Mouse (Mus musculus): ENCODE data around the gene Ddx11. TPM values are rescaled to one million over a fixed set of nuclear protein-coding genes. Genes with fewer than 3 reads are reported as not detected.
"Not testable (repeated sequence)": the region's sequence is repeated elsewhere in the genome, so short reads cannot be mapped to it uniquely, and the experiment has no call there.

Ddx11 gene
- total RNA-seq, 4 experiments from 2014 or later = 0.89 to 2.5 (median 1.2) TPM

DNA sequence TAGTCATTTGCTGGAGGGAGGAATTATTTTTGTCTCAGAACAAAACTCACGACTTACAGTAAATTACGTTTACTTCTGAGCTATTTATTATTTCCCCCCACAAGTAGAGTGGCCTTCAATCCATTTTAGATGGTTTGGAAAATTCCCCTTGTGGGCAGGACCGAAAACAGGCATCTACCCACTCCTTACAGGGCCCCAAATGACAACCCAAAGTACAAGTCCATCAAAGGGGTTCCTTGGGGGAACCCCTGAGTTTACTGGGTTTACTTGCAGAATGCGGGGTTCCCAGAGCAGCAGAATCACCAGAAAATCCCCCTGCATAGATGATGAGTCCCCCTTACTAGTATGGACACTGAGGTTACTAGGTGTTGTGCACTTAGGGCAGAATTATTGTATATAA is 11.2 kb upstream of the Ddx11 start:
- no peak for DNase-seq (ENCODE audit: low spot score in 2 of 2)

DNA sequence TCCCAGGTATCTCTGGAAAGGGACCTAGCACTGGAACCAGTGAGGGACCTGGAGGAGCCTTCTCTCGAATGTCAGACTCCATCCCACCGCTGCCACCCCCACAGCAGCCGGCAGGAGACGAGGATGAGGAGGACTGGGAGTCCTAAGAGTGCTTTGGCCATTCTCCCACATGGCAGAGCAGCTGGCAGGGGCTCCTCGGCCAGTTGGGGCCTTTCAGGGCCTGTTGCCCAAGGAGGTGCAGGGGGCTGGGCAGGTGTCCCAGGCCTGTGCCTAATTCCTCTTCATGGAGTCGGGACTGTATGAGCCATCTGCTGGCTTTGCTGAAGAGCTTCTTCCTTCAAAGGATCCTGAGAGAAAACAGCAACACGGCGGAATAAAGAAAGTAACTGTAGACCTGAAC is 4.3 kb upstream of the Ddx11 start:
- DNase-seq (ENCODE audit: low spot score in 2 of 2) = no peak

DNA sequence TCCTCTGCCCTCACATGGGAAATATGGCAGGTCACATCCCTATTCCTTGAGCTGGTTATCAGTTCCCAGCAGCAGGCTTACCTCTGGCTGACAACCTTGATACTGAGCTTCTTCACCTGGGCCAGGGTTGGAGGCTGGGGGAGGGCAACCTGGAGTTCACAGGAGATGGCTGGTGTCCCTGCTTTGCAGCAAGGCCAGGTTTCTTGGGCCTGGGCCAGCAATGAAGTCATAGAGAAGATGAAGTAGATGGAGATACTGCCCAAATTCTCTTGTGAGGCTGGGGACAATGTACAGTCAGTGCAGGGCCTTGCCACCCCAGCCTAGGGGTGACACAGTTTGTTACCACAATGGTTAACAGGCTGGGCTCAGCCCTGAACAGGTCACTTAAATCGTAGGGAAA is 2.6 kb upstream of the Ddx11 start:
- no peak for DNase-seq (ENCODE audit: low spot score in 2 of 2)

DNA sequence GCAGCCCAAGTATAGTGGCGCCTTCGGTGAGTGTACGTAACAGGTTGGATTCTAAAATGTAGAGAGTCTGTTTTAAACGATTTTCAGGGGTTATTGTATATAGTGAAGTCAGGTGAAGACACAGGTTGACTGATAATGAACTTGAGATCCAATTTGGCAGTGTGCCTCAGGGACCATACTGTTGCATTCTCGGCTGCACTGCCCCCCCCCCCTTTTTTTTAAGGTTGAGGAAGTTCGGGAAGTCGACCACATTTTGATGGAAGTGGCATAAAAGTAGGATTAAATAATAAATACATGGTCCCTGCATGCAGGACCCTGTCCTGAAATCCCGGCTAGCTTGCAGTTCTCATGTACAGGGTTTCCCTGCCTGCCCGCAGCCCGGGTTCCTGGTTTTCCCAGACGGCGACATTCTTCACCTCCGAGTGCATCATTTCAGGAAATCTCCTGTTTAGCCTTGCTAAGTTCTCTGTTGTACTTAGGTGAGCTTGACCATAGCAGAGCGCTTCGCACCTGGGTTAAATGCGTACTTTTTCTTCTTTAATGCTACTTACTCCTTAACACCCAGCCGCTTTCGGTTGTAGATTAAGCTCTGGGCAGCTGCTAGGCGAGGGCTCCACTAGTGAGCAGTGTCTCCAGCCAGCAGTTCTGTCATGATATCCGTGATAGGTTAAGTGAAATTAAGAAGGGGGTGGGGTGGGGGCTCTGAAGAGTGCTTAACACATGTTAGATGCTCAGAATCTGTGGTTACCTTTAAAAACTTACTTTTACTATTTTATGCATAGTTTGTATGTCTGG is 693 bp downstream of the Ddx11 start:
- no peak for DNase-seq (ENCODE audit: low spot score in 2 of 2)

DNA sequence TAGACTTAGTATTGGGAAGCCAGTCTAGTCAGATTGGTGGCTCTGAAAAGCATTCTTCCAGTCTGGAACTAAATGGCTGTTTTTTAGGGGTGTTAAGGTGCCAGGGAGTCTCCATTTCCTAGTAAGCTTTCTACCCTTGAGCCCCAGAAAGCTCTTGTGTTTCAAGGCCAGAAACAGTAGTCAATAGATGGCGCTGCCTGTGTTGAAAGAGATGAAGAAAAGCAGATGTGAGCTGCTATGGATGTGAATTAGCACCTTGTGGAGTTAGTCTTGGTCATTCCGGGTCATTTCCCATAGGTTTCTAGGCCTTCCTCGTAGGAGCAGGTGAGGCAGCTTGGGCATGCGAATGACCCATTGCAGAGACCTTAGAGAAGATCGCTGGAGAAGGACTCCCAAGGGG is 1.9 kb downstream of the Ddx11 start:
- no peak for DNase-seq (ENCODE audit: low spot score in 2 of 2)

DNA sequence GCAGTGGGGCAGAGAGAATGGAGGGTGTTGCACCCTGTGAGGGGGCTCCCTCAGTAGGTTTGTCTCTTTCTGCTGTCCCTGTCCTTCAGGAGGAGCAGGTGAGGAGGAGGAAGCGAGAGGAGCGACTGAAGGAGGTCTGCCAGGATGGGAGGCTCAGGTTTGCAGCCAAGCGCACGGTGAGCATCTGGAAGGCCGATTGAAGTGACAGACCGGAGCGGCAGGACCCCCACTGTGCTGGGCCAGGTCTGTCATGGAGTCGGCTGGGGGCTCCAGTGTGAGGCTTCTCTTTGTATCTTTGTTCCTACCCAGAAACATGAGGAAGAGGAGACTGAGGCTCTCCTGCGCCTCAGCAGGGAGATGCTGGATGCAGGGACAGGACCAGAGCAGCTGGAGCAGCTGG is 7.1 kb downstream of the Ddx11 start:
- DNase-seq (ENCODE audit: low spot score in 2 of 2) = no peak

DNA sequence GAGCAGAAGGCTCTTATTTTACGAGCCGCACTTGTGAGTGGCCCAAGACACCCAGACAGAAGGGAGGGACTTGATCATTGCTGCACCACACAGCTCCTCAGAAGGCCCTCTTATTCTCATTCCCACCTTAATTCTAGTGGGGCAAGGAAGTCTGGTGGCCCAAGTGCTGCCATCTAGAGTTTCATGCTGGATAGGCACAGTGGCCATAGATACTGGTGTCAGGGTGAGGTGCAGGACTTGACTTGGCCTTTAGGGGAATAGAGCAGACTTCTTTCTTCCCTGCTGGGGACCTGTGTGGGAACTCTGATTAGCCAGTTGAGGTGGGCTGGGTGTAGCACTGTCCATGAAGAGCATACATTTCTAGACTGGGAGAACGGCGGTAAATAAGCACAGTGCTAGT is 7.9 kb downstream of the Ddx11 start:
- DNase-seq (ENCODE audit: low spot score in 2 of 2) = no peak

DNA sequence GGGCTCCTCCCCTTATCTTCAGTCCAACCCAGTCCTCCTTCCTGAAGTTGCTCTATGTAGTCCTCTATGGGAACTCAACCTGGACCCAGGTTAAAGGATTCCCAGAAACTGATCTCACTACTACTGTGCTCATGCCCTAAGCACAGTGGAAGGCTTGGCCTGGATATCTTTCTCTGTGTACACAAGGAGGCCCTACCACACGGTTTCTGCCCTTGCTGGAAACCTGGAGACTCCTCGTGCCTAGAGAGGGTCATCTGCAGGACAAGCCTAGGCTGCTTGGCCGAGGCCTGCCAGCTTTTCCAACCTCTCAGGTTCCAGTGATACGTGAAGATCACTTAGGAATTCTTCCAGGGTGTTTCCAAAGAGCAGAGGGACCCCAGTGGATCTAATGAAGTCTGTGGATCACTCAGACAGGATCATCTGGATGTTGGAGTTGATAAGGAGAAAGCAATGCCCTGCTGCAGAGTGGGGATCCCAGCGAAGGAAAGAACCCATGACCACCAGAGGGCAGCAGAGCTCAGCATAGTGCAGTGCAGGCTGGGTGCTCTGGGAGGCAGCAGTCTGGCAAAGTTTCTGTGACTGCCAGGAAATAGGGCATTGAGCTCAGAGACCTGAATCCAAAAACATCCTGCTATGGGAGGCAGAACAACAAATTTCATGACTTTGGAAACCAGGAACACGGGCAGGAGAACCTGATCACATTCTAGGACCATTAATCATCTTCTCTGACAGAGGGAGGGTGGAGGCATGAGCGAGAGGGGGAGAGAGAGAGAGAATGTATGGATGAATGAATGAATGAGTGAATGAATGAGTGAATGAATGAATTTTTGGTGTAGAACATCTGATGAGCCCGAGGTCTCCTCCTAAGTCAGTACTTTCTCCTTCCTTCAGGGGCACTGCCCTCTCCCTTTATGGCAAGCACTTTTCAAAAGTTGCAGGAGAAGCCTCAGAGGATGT is 29.7 kb downstream of the Ddx11 start:
- not testable (repeated sequence) for DNase-seq (ENCODE audit: low spot score in 2 of 2)

DNA sequence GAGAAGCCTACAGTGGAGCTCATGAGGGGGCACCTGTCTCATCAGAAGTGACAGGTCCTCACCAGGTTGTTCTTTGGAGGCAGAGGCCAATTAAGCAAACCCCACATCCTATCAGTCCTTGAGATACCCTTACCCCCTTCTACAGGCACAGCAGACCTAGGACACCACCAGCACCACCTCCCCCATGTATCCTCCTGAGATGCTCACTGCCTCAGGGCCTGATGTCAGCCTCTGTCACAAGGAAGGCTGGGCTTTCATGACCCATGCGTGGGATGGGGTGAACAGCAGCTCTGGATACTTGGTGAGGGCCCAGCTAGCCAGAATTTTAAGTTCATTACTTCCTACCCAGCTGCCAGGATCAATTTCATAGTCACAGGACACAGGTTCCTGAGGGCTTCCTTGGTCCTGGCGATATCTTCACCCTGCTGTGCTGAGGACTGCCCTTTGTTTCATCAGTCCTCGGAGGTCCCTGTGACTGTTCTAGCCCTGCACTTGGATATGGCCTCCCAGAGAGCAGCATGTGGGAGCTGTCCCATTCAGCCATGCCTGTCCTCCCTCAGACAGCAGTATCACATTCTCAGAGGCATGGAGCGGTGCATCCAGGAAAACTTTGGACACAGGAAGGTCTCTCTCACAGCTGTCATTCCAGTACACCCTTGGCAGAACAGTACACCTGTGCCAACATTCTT is 30.6 kb downstream of the Ddx11 start:
- not testable (repeated sequence) for DNase-seq (ENCODE audit: low spot score in 2 of 2)

DNA sequence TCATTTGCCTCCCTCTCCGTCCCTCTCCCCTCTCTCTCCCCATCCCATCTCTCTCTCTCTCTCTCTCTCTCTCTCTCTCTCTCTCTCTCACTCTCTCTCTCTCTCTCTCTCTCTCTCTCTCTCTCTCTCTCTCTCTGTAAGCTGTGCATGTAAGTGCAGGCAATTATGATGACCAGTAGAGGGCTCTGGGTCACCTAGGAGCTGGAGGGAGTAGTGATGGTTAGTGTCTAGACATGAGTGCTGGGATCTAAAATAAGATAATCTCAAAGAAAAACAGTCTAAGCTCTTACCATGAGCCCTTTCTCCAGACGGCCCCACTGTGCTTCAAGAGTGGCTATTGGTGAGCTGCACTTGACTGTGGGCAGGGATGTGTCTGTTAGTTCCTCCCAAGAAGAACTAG is 31.6 kb downstream of the Ddx11 start:
- DNase-seq (ENCODE audit: low spot score in 2 of 2) = no peak

DNA sequence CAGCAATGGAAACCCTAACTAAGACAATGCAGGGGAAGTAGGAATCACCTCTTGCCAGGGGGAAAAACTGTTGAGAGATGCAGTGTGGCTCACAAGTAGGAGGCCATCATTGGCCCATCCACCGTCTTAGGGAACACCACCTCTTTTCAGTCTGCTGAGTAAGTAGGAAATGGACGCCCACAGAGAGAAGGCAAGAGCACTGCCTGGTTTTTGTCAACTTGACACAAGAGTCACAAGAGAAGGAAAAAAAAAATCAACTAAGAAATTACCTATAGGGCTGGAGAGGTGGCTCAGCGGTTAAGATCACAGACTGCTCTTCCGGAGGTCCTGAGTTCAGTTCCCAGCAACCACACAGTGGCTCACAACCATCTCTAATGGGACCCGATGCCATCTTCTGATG is 35.0 kb downstream of the Ddx11 start:
- no peak for DNase-seq (ENCODE audit: low spot score in 2 of 2)

DNA sequence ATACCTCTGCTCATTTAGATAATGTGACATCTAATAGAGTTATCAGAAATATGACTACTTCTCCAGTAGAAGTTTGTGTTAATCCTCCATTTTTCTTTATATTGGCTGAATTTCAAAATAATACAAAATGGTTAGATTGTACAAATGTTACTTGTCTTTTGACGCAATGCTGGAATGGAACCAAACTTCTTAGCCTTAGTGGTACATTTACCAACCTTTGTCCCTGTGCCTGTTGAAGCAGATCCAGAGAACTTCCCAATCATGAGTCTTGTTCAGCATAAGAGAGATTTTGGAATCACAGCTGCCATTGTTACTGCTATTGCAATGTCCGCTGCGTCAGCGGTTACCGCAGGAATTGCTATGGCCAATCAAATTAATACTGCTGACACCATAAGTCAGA is 43.8 kb downstream of the Ddx11 start:
- not testable (repeated sequence) for DNase-seq (ENCODE audit: low spot score in 2 of 2)

DNA sequence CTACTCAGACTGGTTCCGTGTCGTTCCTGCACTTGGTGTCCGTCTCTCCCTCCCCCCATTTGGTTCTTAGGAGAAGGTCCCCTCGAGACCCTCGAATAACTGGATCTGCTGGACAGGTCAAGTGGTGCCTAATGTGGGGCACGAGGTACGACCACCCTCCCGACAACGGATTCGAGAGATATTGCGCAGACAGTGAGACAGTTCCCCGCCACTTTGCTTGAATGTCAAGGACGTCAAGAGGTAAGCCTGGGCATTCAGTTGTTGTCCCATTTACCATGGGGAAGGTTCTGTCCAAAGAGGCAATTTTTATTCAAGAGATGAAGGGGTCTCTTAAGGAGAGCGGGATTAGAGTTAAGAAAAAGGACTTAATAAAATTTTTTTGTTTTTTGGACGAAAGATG is 47.7 kb downstream of the Ddx11 start:
- DNase-seq (ENCODE audit: low spot score in 2 of 2) = not testable (repeated sequence)

DNA sequence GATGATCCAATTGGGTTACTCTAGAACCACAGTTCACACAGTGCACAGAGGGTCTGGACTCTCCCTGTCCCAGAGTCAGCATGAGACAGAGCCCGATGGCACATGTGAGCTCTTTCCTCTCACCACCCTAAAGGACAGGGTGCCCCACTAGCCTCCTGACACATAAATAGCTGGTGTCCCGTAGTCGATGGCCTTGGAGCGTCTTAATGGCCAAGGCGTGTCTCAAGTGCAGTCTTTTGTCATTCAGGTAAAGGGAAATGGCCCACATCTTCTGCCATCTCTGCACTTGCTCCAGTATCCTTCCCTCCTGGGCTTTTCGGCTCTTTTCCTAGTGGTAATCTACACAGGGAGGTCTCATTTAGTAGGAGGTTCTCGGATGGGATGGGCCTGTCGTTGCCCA is 67.3 kb downstream of the Ddx11 start:
- no peak for DNase-seq (ENCODE audit: low spot score in 2 of 2)

DNA sequence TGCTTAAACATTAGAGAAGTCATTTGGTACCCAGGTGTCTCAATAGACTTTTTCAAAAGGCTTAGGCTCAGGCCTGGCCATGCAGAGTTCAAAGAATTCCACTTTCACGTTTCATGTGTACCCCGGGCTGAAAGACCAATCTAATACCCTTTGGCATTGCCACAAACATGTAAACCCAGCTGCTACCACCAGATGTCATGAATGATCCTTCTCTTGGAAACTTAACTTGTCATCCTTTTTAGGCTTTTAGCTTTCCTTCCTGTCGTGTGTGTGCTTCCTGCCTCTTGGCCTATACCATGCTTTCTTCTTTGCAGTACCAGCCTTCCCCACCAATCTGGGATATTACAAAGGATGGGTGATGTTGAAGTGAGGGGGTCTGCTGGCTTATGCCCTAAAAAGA is 73.7 kb downstream of the Ddx11 start:
- DNase-seq (ENCODE audit: low spot score in 2 of 2) = no peak

Other genes with a start within 250 kb of the Ddx11 start
- 10 to 100 TPM; 64.6 to 75.2 (median 69.3) TPM for gene Ralbp1, start 237.7 kb upstream of the Ddx11 start, total RNA-seq (2022)
- 10 to 100 TPM; 26.0 to 33.7 (median 27.8) TPM for gene Twsg1, start 172.3 kb upstream of the Ddx11 start, total RNA-seq (2022)
- gene Ankrd12, start 46.4 kb upstream of the Ddx11 start, total RNA-seq (2022) = 100 to 1,000 TPM; 316 to 350 (median 333) TPM
- gene Ndufv2, start 22.0 kb upstream of the Ddx11 start, total RNA-seq (2022) = 100 to 1,000 TPM; 244 to 261 (median 255) TPM
- gene Washc1, start 12.0 kb upstream of the Ddx11 start, total RNA-seq (2022) = 10 to 100 TPM; 44.3 to 52.5 (median 48.1) TPM